Mouse (Mus musculus) c-Kit-positive CD71-negative TER-119-negative erythroid progenitor cells, embryonic 14.5 days (primary cell): ENCODE measurements around the gene Pibf1.

Experiments
- DNase-seq: peaks from one replicate; pipeline ENCODE4 v3.0.0-alpha.2; 2013; ENCODE audit warnings: low read depth

Pibf1 gene

GRCm38 (mm10) chr14:99099267-99099966 lies at the start of gene Pibf1, which contains the start of gene Dis3:
Pibf1 (plus strand) TSS chr14:99099424.
Dis3 (minus strand) TSS chr14:99099770.
- DNase-seq, result peak; percentile 98

- no peak for DNase-seq
Observed at GRCm38 (mm10) chr14:99058959-99059586, 40.2 kb upstream of the Pibf1 start.

GRCm38 (mm10) chr14:99060616-99061015 lies 38.6 kb upstream of the Pibf1 start:
- DNase-seq, result no peak

- no peak for DNase-seq
Observed at GRCm38 (mm10) chr14:99063091-99063490, 36.1 kb upstream of the Pibf1 start.

GRCm38 (mm10) chr14:99071146-99071545 lies 28.1 kb upstream of the Pibf1 start:
- no peak for DNase-seq

GRCm38 (mm10) chr14:99088947-99089346 lies 10.3 kb upstream of the Pibf1 start:
- DNase-seq, result no peak

- DNase-seq, result no peak
Observed at GRCm38 (mm10) chr14:99099967-99100587, 853 bp downstream of the Pibf1 start.

GRCm38 (mm10) chr14:99103050-99103449 lies 3.8 kb downstream of the Pibf1 start:
- no peak for DNase-seq

GRCm38 (mm10) chr14:99104542-99105123 lies 5.4 kb downstream of the Pibf1 start:
- DNase-seq, result no peak

GRCm38 (mm10) chr14:99106671-99107070 lies 7.4 kb downstream of the Pibf1 start:
- DNase-seq, result no peak

- DNase-seq, result no peak
Observed at GRCm38 (mm10) chr14:99107631-99108187, 8.5 kb downstream of the Pibf1 start.

GRCm38 (mm10) chr14:99108762-99109161 lies 9.5 kb downstream of the Pibf1 start:
- no peak for DNase-seq

GRCm38 (mm10) chr14:99117576-99117975 lies 18.4 kb downstream of the Pibf1 start:
- no peak for DNase-seq

- no peak for DNase-seq
Observed at GRCm38 (mm10) chr14:99121584-99122339, 22.5 kb downstream of the Pibf1 start.

GRCm38 (mm10) chr14:99124076-99124475 lies 24.9 kb downstream of the Pibf1 start:
- DNase-seq, result no peak

GRCm38 (mm10) chr14:99126713-99127112 lies 27.5 kb downstream of the Pibf1 start:
- no peak for DNase-seq

GRCm38 (mm10) chr14:99127509-99127908 lies 28.3 kb downstream of the Pibf1 start:
- no peak for DNase-seq

GRCm38 (mm10) chr14:99129050-99129449 lies 29.8 kb downstream of the Pibf1 start:
- no peak for DNase-seq

- DNase-seq, result no peak
Observed at GRCm38 (mm10) chr14:99134048-99134447, 34.8 kb downstream of the Pibf1 start.

GRCm38 (mm10) chr14:99135761-99136160 lies 36.5 kb downstream of the Pibf1 start:
- no peak for DNase-seq

GRCm38 (mm10) chr14:99136297-99136696 lies 37.1 kb downstream of the Pibf1 start:
- no peak for DNase-seq

- no peak for DNase-seq
Observed at GRCm38 (mm10) chr14:99140036-99140435, 40.8 kb downstream of the Pibf1 start.
